Mouse (Mus musculus): ENCODE results near the gene Rap2a. TPM values are rescaled to one million over a fixed set of nuclear protein-coding genes. Genes with fewer than 3 reads are reported as not detected.
A peak's percentile ranks its signal among the peaks of the same experiment; 100 is the strongest.

Rap2a gene
- polyA plus RNA-seq (2015; fragmentation: Nextera tagmentation; extraction: Ambion mirVana) = 19.8 and 20.8 TPM in 2 replicates

DNA sequence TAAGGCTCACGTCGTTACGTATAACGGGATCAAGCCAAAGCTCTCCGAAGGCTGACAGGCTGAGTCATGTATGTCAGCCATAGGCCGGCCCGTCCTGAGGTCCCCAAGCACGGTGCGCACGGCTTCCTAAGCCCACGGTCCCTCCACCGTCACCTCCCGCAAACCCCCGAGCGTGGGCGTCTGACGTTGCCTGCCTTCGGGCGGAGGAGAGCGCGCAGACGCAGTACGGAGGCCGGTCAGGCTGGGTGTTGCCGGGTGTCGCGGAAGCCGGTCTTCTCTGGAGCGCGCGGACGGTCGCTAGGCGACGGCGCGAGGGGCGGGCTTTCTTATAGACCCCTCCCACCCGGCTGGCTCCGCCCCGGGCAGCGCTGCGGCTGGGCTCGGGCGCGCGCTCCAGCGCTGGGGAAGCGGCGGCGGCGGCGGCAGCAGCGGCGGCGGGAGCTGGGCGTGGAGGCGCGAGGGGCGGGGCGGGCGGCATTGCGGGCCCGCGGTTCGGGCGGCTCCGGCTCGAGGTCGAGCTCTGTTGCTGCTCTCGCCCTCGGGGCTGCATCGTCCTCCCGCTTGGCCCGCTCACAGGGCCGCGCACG is at the start of gene Rap2a:
Gene Rap2a, plus strand, starts transcription at position 463 of the 587 bp plus-strand sequence.
- H3K4me2 ChIP-seq (replicated peaks) = peak within 1 kb of the TSS; percentile 80
- ATAC-seq = peak; percentile 93
- WGBS = under 1% methylated on average over 58 of the region's 78 CpGs

DNA sequence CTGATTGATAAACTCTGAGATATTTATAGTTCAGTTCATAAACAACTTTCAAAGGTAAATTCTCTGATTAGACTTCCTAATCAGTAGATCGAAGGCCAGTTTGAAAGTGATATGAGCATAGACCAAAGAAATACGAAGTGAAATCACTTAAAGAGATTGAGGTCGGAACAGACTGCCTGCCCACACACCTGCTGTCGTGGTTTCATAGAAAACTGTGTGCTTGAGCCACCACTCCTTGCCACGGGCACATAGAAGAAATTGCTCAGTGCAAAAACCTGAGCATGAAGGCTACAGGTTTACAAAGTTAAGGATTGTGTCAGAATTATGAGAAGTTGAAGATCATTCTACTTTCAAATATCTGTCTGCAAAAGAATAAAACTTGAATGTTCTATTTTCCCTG is 49.7 kb upstream of the Rap2a start:
- Histone ChIP-seq H3K9ac (no peak overlapping the region), H3K4me3 (replicated peaks) (no peak overlapping the region), H3K4me2 (replicated peaks) (no peak overlapping the region), H3K27ac (no peak overlapping the region), H3K27me3 (replicated peaks) (no peaks in the 10 kb centered on the region), H3K4me1 (replicated peaks) (no peaks in the 10 kb centered on the region), H3K36me3 (peaks cover 28% of the 10 kb centered on the region), H3K9me3 (no peaks in the 10 kb centered on the region)
- WGBS = 87% methylated on average over 5 of the region's 5 CpGs
- ATAC-seq = no peak

More for the DNA sequence above, at the start of gene Rap2a:
- Histone ChIP-seq H3K9me3 (no peaks in the 10 kb centered on the region), H3K4me1 (replicated peaks) (no peaks in the 10 kb centered on the region), H3K9ac (peak within 1 kb of the TSS; percentile 81), H3K36me3 (no peaks in the 10 kb centered on the region), H3K4me3 (replicated peaks) (peak within 1 kb of the TSS; percentile 83), H3K27ac (peak within 1 kb of the TSS; percentile 94), H3K27me3 (replicated peaks) (no peaks in the 10 kb centered on the region)

GRCm38 (mm10) chr14:120432773-120433172 is 45.5 kb upstream of the Rap2a start:
- Histone ChIP-seq H3K36me3 (peaks cover 3% of the 10 kb centered on the region; the same call in 1 of the 2 replicates), H3K27me3 (replicated peaks) (no peaks in the 10 kb centered on the region), H3K4me2 (replicated peaks) (no peak overlapping the region), H3K9me3 (no peaks in the 10 kb centered on the region), H3K27ac (no peak overlapping the region), H3K9ac (no peak overlapping the region), H3K4me1 (replicated peaks) (no peaks in the 10 kb centered on the region), H3K4me3 (replicated peaks) (no peak overlapping the region)
- no peak for ATAC-seq

- Histone ChIP-seq H3K27me3 (replicated peaks) (no peaks in the 10 kb centered on the region), H3K36me3 (peaks cover 3% of the 10 kb centered on the region; the same call in 1 of the 2 replicates), H3K9me3 (no peaks in the 10 kb centered on the region), H3K4me1 (replicated peaks) (no peaks in the 10 kb centered on the region), H3K4me2 (replicated peaks) (no peak overlapping the region), H3K9ac (no peak overlapping the region), H3K27ac (no peak overlapping the region), H3K4me3 (replicated peaks) (no peak overlapping the region)
- 78% methylated on average over 8 of the region's 8 CpGs for WGBS
- ATAC-seq = peak; percentile 67
Observed at GRCm38 (mm10) chr14:120433931-120434398, 44.3 kb upstream of the Rap2a start.

GRCm38 (mm10) chr14:120434831-120435230 is 43.4 kb upstream of the Rap2a start:
- ATAC-seq = no peak

DNA sequence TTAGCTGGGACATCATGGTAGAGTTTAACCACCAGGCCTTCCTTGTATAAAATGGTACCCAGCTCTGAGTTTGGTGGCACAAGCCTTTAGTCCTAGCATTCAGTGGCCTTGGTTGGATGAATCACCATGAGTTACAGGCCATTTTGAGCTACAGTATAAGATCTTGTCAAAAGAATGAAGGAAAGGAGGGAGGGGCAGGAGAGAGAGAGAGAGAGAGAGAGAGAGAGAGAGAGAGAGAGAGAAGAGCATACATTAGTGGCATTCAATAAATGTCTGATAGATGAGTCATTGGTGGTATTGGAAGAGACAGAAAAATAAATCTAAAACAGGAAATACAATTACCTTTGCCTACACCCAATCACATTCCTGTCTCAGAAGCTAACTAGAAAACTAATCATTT is 37.5 kb upstream of the Rap2a start:
- H3K9me3 ChIP-seq = no peaks in the 10 kb centered on the region
- H3K9ac ChIP-seq = no peak overlapping the region
- no peaks in the 10 kb centered on the region for H3K27me3 ChIP-seq (replicated peaks)
- no peak overlapping the region for H3K4me2 ChIP-seq (replicated peaks)
- no peaks in the 10 kb centered on the region for H3K4me1 ChIP-seq (replicated peaks)
- ATAC-seq = no peak
- peaks cover 3% of the 10 kb centered on the region; the same call in 1 of the 2 replicates for H3K36me3 ChIP-seq
- H3K27ac ChIP-seq = no peak overlapping the region
- no peak overlapping the region for H3K4me3 ChIP-seq (replicated peaks)

More at GRCm38 (mm10) chr14:120434831-120435230, 43.4 kb upstream of the Rap2a start:
- Histone ChIP-seq H3K9ac (no peak overlapping the region), H3K36me3 (peaks cover 3% of the 10 kb centered on the region; the same call in 1 of the 2 replicates), H3K4me1 (replicated peaks) (no peaks in the 10 kb centered on the region), H3K9me3 (no peaks in the 10 kb centered on the region), H3K27me3 (replicated peaks) (no peaks in the 10 kb centered on the region), H3K4me3 (replicated peaks) (no peak overlapping the region), H3K27ac (0 out of 2 replicates have a peak overlapping the region, but pooled peaks have one; percentile 9), H3K4me2 (replicated peaks) (no peak overlapping the region)
- 63% methylated on average over 1 of the region's 1 CpGs for WGBS

GRCm38 (mm10) chr14:120441256-120441655 is 37.0 kb upstream of the Rap2a start:
- WGBS = 85% methylated on average over 4 of the region's 4 CpGs
- no peak for ATAC-seq
- peaks cover 3% of the 10 kb centered on the region; the same call in 1 of the 2 replicates for H3K36me3 ChIP-seq

GRCm38 (mm10) chr14:120441836-120442235 is 36.4 kb upstream of the Rap2a start:
- no peaks in the 10 kb centered on the region for H3K9me3 ChIP-seq
- peaks cover 3% of the 10 kb centered on the region; the same call in 1 of the 2 replicates for H3K36me3 ChIP-seq
- no peak overlapping the region for H3K27ac ChIP-seq
- no peak overlapping the region for H3K4me3 ChIP-seq (replicated peaks)
- H3K4me1 ChIP-seq (replicated peaks) = no peaks in the 10 kb centered on the region
- ATAC-seq = peak; percentile 81
- WGBS = 70% methylated on average over 13 of the region's 13 CpGs
- no peak overlapping the region for H3K4me2 ChIP-seq (replicated peaks)
- H3K9ac ChIP-seq = no peak overlapping the region
- H3K27me3 ChIP-seq (replicated peaks) = no peaks in the 10 kb centered on the region

More at GRCm38 (mm10) chr14:120441256-120441655, 37.0 kb upstream of the Rap2a start:
- H3K27me3 ChIP-seq (replicated peaks) = no peaks in the 10 kb centered on the region
- H3K9me3 ChIP-seq = no peaks in the 10 kb centered on the region
- H3K27ac ChIP-seq = no peak overlapping the region
- H3K4me1 ChIP-seq (replicated peaks) = no peaks in the 10 kb centered on the region
- H3K9ac ChIP-seq = no peak overlapping the region
- no peak overlapping the region for H3K4me2 ChIP-seq (replicated peaks)
- H3K4me3 ChIP-seq (replicated peaks) = no peak overlapping the region

GRCm38 (mm10) chr14:120454221-120454620 is 24.0 kb upstream of the Rap2a start:
- no peak for ATAC-seq
- Histone ChIP-seq H3K27ac (no peak overlapping the region), H3K4me3 (replicated peaks) (no peak overlapping the region), H3K36me3 (no peaks in the 10 kb centered on the region), H3K27me3 (replicated peaks) (no peaks in the 10 kb centered on the region), H3K9ac (no peak overlapping the region), H3K4me1 (replicated peaks) (no peaks in the 10 kb centered on the region), H3K4me2 (replicated peaks) (no peak overlapping the region), H3K9me3 (no peaks in the 10 kb centered on the region)
- 90% methylated on average over 7 of the region's 7 CpGs for WGBS

DNA sequence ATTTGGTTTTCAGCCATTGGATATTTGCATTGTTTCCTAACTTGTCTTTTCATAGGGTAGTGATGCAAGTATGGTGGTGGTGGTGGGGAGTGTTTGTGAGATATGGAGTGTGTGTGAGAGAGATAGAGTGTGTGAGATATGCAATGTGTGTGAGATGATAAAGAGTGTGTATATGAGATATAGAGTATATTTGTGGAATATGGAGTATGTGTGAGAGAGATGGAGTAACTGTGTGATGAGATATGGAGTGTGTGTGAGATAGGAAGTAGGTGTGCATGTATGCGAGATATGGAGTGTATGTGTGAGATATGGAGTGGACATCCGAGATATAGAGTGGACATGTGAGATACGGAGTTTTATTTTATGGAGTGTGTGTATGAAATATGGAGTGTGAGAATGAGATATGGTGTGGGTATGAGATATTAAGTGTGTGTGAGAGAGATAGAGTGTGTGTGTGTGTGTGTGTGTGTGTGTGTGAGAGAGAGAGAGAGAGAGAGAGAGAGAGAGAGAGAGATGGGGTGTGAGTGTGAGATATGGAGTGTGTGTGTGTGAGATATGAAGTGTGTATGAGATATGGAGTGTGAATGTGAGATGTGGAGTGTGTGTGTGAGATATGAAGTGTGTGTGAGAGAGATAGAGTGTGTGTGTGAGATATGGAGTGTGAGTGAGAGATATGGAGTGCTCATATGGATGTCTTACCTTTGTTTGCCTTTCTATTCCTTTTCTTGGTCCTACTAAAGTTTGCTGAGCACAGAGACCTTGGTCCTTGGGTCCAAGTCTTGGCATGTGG is 14.1 kb upstream of the Rap2a start:
- H3K36me3 ChIP-seq = no peaks in the 10 kb centered on the region
- no peak overlapping the region for H3K27ac ChIP-seq
- no peaks in the 10 kb centered on the region for H3K4me1 ChIP-seq (replicated peaks)
- ATAC-seq = no peak
- H3K9ac ChIP-seq = no peak overlapping the region
- WGBS = 91% methylated on average over 3 of the region's 3 CpGs
- no peak overlapping the region for H3K4me2 ChIP-seq (replicated peaks)
- no peaks in the 10 kb centered on the region for H3K9me3 ChIP-seq
- no peaks in the 10 kb centered on the region for H3K27me3 ChIP-seq (replicated peaks)
- no peak overlapping the region for H3K4me3 ChIP-seq (replicated peaks)

GRCm38 (mm10) chr14:120466816-120467215 is 11.4 kb upstream of the Rap2a start:
- H3K4me3 ChIP-seq (replicated peaks) = no peak overlapping the region
- no peak for ATAC-seq
- H3K9ac ChIP-seq = no peak overlapping the region
- H3K27ac ChIP-seq = no peak overlapping the region
- H3K9me3 ChIP-seq = no peaks in the 10 kb centered on the region
- no peaks in the 10 kb centered on the region for H3K4me1 ChIP-seq (replicated peaks)
- no peak overlapping the region for H3K4me2 ChIP-seq (replicated peaks)
- no peaks in the 10 kb centered on the region for H3K27me3 ChIP-seq (replicated peaks)
- H3K36me3 ChIP-seq = no peaks in the 10 kb centered on the region
- 79% methylated on average over 4 of the region's 4 CpGs for WGBS

- Histone ChIP-seq H3K4me1 (replicated peaks) (no peaks in the 10 kb centered on the region), H3K9ac (no peak overlapping the region), H3K27me3 (replicated peaks) (no peaks in the 10 kb centered on the region), H3K4me2 (replicated peaks) (no peak overlapping the region), H3K27ac (no peak overlapping the region), H3K9me3 (no peaks in the 10 kb centered on the region), H3K4me3 (replicated peaks) (no peak overlapping the region), H3K36me3 (no peaks in the 10 kb centered on the region)
- 80% methylated on average over 14 of the region's 14 CpGs for WGBS
- no peak for ATAC-seq
Observed at GRCm38 (mm10) chr14:120469126-120469790, 9.0 kb upstream of the Rap2a start.
